In the genomic region with DNA sequence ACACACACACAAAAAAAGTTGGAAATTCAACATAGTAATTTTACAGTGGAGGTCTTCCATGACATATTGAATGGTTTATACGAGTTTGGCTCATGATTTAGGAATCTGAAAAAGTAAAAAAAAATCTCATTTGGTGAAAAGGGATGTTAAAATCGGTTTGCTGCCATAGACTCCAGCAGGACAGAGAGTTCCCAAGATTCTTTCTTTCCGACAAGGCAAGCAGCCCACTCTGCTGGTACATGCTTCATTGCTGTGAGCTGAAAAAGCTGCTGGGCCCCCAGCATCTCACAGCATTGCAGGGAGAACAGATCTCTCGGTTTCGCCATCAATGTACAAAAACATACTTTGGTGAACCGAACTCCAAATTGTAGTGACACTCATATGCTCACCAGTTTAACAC, we compare ENCODE assay signal across 14 mouse cellular contexts.
A peak's percentile ranks its signal among the peaks of the same experiment; 100 is the strongest.
DNase-seq lines count a peak whose midpoint lies in the region; ATAC-seq lines count a peak whose summit lies in the region.
"Had no signal": no experiment of that assay in that cellular context is flagged by ENCODE, and none has a peak within 500 bp of the region (broad histone marks: within the 10 kb centered on the region; RNA-seq: fewer than 3 reads in every experiment).

No protein-coding gene starts in this region.

- H3K4me2 ChIP-seq in embryonic facial prominence, embryonic 14.5 days (ENCODE audit: low read depth, low read length) = no peak overlapping the region
- no peak overlapping the region for H3K4me2 ChIP-seq in forebrain, embryonic 11.5 days (ENCODE audit: low read depth, low read length, severe bottlenecking)
- no peak overlapping the region for H3K4me2 ChIP-seq in hindbrain, embryonic 13.5 days
- H3K4me2 ChIP-seq in midbrain, embryonic 15.5 days = no peak overlapping the region
- H3K4me2 ChIP-seq: limb, embryonic 13.5 days; stomach, embryonic 15.5 days had no signal

- WGBS in embryonic facial prominence, embryonic 14.5 days = 57% methylated on average over 6 of the region's 6 CpGs
- WGBS in forebrain, embryonic 11.5 days = 81% methylated on average over 6 of the region's 6 CpGs
- WGBS in hindbrain, embryonic 13.5 days = 50% methylated on average over 6 of the region's 6 CpGs
- WGBS in midbrain, embryonic 15.5 days = 41% methylated on average over 6 of the region's 6 CpGs

- ATAC-seq in embryonic facial prominence, embryonic 14.5 days (ENCODE audit: low read depth) = no peak
- 0 out of 2 replicates have a peak, but pooled peaks have one; percentile 35 for ATAC-seq in forebrain, embryonic 11.5 days (replicated peaks; ENCODE audit: low FRiP score)
- no peak for ATAC-seq in hindbrain, embryonic 13.5 days (ENCODE audit: low FRiP score)
- ATAC-seq in midbrain, embryonic 15.5 days (replicated peaks) = peak; percentile 60; the same call in 1 of the 2 replicates
- ATAC-seq: intestine, embryonic 16.5 days; liver, postnatal 0 days had no signal

- peak overlapping the region; percentile 71 for H3K27ac ChIP-seq in embryonic facial prominence, embryonic 14.5 days (replicated peaks; ENCODE audit: low read depth, low read length)
- H3K27ac ChIP-seq in forebrain, embryonic 11.5 days (ENCODE audit: low read depth, low read length) = no peak overlapping the region
- H3K27ac ChIP-seq in hindbrain, embryonic 13.5 days = peak overlapping the region; percentile 72
- H3K27ac ChIP-seq in midbrain, embryonic 15.5 days = peak overlapping the region; percentile 42
- H3K27ac ChIP-seq: heart, adult 2 months; limb, embryonic 13.5 days; macrophage; stomach, embryonic 15.5 days had no signal

- H3K9ac ChIP-seq in embryonic facial prominence, embryonic 14.5 days (ENCODE audit: low read depth, low read length) = no peak overlapping the region
- H3K9ac ChIP-seq in forebrain, embryonic 11.5 days (ENCODE audit: low read length) = no peak overlapping the region
- H3K9ac ChIP-seq in hindbrain, embryonic 13.5 days = no peak overlapping the region
- H3K9ac ChIP-seq in midbrain, embryonic 15.5 days = no peak overlapping the region
- H3K9ac ChIP-seq: limb, embryonic 13.5 days; liver, postnatal 0 days; stomach, embryonic 15.5 days had no signal

- H3K27me3 ChIP-seq in embryonic facial prominence, embryonic 14.5 days (replicated peaks; ENCODE audit: control insufficient read depth, insufficient read depth, low read length) = no peaks in the 10 kb centered on the region
- H3K27me3 ChIP-seq in forebrain, embryonic 11.5 days (ENCODE audit: control insufficient read depth, insufficient read depth, low read length) = no peaks in the 10 kb centered on the region
- H3K27me3 ChIP-seq in hindbrain, embryonic 13.5 days = no peaks in the 10 kb centered on the region
- H3K27me3 ChIP-seq in midbrain, embryonic 15.5 days (replicated peaks) = no peaks in the 10 kb centered on the region
- H3K27me3 ChIP-seq: limb, embryonic 13.5 days; stomach, embryonic 15.5 days had no signal

- no peaks in the 10 kb centered on the region for H3K36me3 ChIP-seq in embryonic facial prominence, embryonic 14.5 days (ENCODE audit: control insufficient read depth, insufficient read depth, low read length)
- H3K36me3 ChIP-seq in forebrain, embryonic 11.5 days (ENCODE audit: control insufficient read depth, insufficient read depth, low read length) = no peaks in the 10 kb centered on the region
- H3K36me3 ChIP-seq in hindbrain, embryonic 13.5 days = no peaks in the 10 kb centered on the region
- H3K36me3 ChIP-seq in midbrain, embryonic 15.5 days (replicated peaks) = no peaks in the 10 kb centered on the region
- H3K36me3 ChIP-seq: limb, embryonic 13.5 days; stomach, embryonic 15.5 days had no signal

- DNase-seq in embryonic facial prominence, embryonic 14.5 days (ENCODE audit: low spot score) = peak; percentile 61
- no peak for DNase-seq in forebrain, embryonic 11.5 days (ENCODE audit: low spot score)
- no peak for DNase-seq in frontal cortex, postnatal 10 days (ENCODE audit: low spot score in 2 of 2)
- no peak for DNase-seq in gastrocnemius, postnatal 14 days
- DNase-seq in layer of hippocampus, adult 8-10 months (ENCODE audit: low spot score in 2 of 2) = no peak
- DNase-seq: liver, postnatal 0 days had no signal

- H3K4me1 ChIP-seq in embryonic facial prominence, embryonic 14.5 days (ENCODE audit: control insufficient read depth, insufficient read depth, low read length) = peaks cover 31% of the 10 kb centered on the region
- H3K4me1 ChIP-seq in forebrain, embryonic 11.5 days (replicated peaks; ENCODE audit: control insufficient read depth, insufficient read depth, low read length) = peaks cover 5% of the 10 kb centered on the region; the same call in 1 of the 2 replicates
- H3K4me1 ChIP-seq in hindbrain, embryonic 13.5 days (replicated peaks) = peaks cover 35% of the 10 kb centered on the region
- H3K4me1 ChIP-seq in midbrain, embryonic 15.5 days = peaks cover 28% of the 10 kb centered on the region

- no peaks in the 10 kb centered on the region for H3K9me3 ChIP-seq in embryonic facial prominence, embryonic 14.5 days (ENCODE audit: control insufficient read depth, low read length)
- no peaks in the 10 kb centered on the region for H3K9me3 ChIP-seq in forebrain, embryonic 11.5 days (ENCODE audit: control insufficient read depth, low read length)
- H3K9me3 ChIP-seq in hindbrain, embryonic 13.5 days = no peaks in the 10 kb centered on the region
- no peaks in the 10 kb centered on the region for H3K9me3 ChIP-seq in midbrain, embryonic 15.5 days
- H3K9me3 ChIP-seq: limb, embryonic 13.5 days; stomach, embryonic 15.5 days had no signal

- intact Hi-C loops in gastrocnemius, postnatal 14 days (cut with DNase I; ENCODE audit: low total_unique reads) = loop anchor here (2.0 to 10.0 kb wide), 2 partner anchors 974 to 1016 kb away; no protein-coding TSS in a partner anchor

- H3K4me3 ChIP-seq in embryonic facial prominence, embryonic 14.5 days (ENCODE audit: low read depth, low read length) = no peak overlapping the region
- no peak overlapping the region for H3K4me3 ChIP-seq in forebrain, embryonic 11.5 days (ENCODE audit: low read depth, low read length)
- no peak overlapping the region for H3K4me3 ChIP-seq in hindbrain, embryonic 13.5 days
- H3K4me3 ChIP-seq in midbrain, embryonic 15.5 days = no peak overlapping the region
- H3K4me3 ChIP-seq: heart, adult 2 months; limb, embryonic 13.5 days; myocyte; stomach, embryonic 15.5 days had no signal

Comparison
In these comparisons a context has a peak if more than half of its experiments do, and no peak if none do; other contexts are left out.
1. ATAC-seq: peak in forebrain, embryonic 11.5 days (single experiment) and midbrain, embryonic 15.5 days (single experiment); none in embryonic facial prominence, embryonic 14.5 days (single experiment) and hindbrain, embryonic 13.5 days (single experiment).